In genomic region chr5:137569665-137570064, GRCm38 (mm10) we compare ENCODE assay signal across 8 mouse cellular contexts. TPM values are rescaled to one million over a fixed set of nuclear protein-coding genes. Genes with fewer than 3 reads are reported as not detected.
DNase-seq lines count a peak whose midpoint lies in the region; ATAC-seq and TF ChIP-seq lines count a peak whose summit lies in the region.

Tfr2 (plus strand) TSS chr5:137569840.

- H3K4me3 ChIP-seq in left cerebral cortex, adult 2 months, result no peak within 1 kb of the TSS
- H3K4me3 ChIP-seq in heart, embryonic 10.5 days, result peak within 1 kb of the TSS; percentile 27; the same call in 1 of the 2 replicates

- no peak for DNase-seq in left cerebral cortex, adult 2 months (ENCODE audit: extremely low spot score in 1 of 2, low spot score in 2 of 2)
- no peak for DNase-seq in left cerebral cortex, adult 11 months (ENCODE audit: low spot score)
- DNase-seq in adrenal gland, postnatal 10 days, result peak; percentile 79
- peak; percentile 93 for DNase-seq in heart, embryonic 10.5 days (ENCODE audit: low spot score)
- peak; percentile 32 for DNase-seq in large intestine, adult 2 months (ENCODE audit: low read depth, low spot score)
- DNase-seq in thymus, postnatal 14 days, result peak; percentile 63

- intact Hi-C loops in left cerebral cortex, adult 2 months (cut with DNase I), result loop anchor here (10.0 kb wide), 1 partner anchor 55 kb away; the partner anchor contains the start of gene Gigyf1

- 26% methylated on average over 9 of the region's 9 CpGs for WGBS in heart, embryonic 10.5 days
- WGBS in large intestine, adult 2 months, result 10% methylated on average over 9 of the region's 9 CpGs

- no peak within 1 kb of the TSS for H3K27ac ChIP-seq in left cerebral cortex, adult 2 months
- H3K27ac ChIP-seq in heart, embryonic 10.5 days, result peak within 1 kb of the TSS; percentile 54

- peaks cover 50% of the 10 kb centered on the region for H3K27me3 ChIP-seq in heart, embryonic 10.5 days (ENCODE audit: insufficient read depth, poor library complexity, severe bottlenecking)

- no peaks in the 10 kb centered on the region for H3K36me3 ChIP-seq in heart, embryonic 10.5 days

- no peaks in the 10 kb centered on the region for H3K9me3 ChIP-seq in heart, embryonic 10.5 days

- no peak for TF ChIP-seq CTCF in left cerebral cortex, adult 2 months (IDR thresholded peaks at IDR 0.05)

- ATAC-seq in megakaryocyte, adult 5-6 weeks (ENCODE audit: poor library complexity, severe bottlenecking), result peak; percentile 87
- no peak for ATAC-seq in cerebellum, adult (ENCODE audit: insufficient number of reproducible peaks, low FRiP score, low TSS enrichment)

- peaks cover 14% of the 10 kb centered on the region for H3K4me1 ChIP-seq in heart, embryonic 10.5 days

RNA-seq across cellular contexts. Expression of gene Tfr2, which starts in this region (rescaled TPM):
- 10 to 100 TPM; 13.2 to 14.9 TPM for total RNA-seq in left cerebral cortex, adult 2 months (2021)
- 10 to 100 TPM; 18.8 to 42.1 TPM for total RNA-seq in adrenal gland, postnatal 10 days (2021)
- 4.0 and 4.9 TPM in 2 replicates for polyA plus RNA-seq in heart, embryonic 10.5 days (2016; fragmentation: Nextera tagmentation; extraction: Ambion mirVana)
- polyA plus RNA-seq in large intestine, adult 2 months (2012; rRNA removed), result 0.17 and 0.21 TPM in 2 replicates
- total RNA-seq in megakaryocyte, adult 5-6 weeks (2015), result 0.89 and 1.0 TPM in 2 replicates
- total RNA-seq in megakaryocyte, adult 5-6 weeks (2017), result 1.3 and 2.5 TPM in 2 replicates

Comparison
In these comparisons a context has a peak if more than half of its experiments do, and no peak if none do; other contexts are left out.
1. RNA of gene Tfr2 (total RNA-seq): 18.8 to 42.1 TPM in adrenal gland, postnatal 10 days and 13.2 to 14.9 TPM in left cerebral cortex, adult 2 months; 0.89 to 2.5 TPM in megakaryocyte, adult 5-6 weeks; every median in the first group is over 4 times any median in the second.
2. Peak in DNase-seq in large intestine, adult 2 months; RNA of the gene not detected or under 1 TPM.
3. DNase-seq: peak in adrenal gland, postnatal 10 days (single experiment), heart, embryonic 10.5 days (single experiment) and thymus, postnatal 14 days (single experiment); none in left cerebral cortex, adult 2 months (0 of 2) and left cerebral cortex, adult 11 months (single experiment).